Mouse (Mus musculus) cerebellum, adult 11 months (tissue): Measurements from ENCODE around the gene Sdc4.
A peak's percentile ranks its signal among the peaks of the same experiment; 100 is the strongest.

Source experiments
- DNase-seq: peaks from one replicate; pipeline ENCODE4 v3.0.0; 2022

Sdc4 gene

DNA sequence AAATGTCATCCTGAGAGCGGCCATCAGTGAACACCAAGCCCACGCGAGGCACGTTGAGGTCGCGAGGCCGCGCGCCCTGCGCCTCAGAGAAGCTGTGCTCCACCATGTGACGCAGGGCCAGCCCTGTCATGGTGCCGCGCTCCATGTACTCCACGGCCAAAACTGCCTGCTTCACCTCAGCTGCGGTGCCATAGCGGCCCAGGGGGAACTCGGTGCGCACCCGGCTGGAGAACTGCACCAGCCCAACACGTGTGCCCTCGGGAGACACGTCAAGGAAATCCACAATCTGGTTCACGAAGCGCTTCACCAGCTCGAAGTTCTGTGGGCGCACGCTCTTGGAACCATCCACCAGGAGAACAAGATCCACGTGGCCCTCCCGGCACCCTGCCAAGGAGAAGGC lies 50.6 kb downstream of the Sdc4 start:
- no peak for DNase-seq

DNA sequence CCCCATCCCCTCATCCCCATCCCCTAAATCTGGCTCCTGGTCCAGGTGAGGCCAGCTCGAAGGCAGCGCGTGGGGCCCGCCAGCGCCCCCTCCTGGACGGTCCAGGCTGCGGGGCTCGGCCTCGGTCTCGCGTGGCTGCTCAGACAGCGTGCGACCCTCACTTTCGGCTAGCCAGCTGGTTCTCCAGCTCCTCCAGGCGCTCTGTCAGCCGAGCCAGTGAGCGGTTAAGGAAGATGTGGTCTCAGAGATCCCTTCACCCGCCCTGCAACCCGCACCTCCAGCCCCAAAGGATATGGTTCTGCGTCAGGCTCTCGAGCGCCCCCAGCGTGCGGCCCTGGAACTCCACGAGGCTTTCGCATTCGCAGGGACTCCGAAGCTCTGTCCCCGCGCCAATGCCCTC lies 54.2 kb downstream of the Sdc4 start:
- peak; percentile 80 for DNase-seq

DNA sequence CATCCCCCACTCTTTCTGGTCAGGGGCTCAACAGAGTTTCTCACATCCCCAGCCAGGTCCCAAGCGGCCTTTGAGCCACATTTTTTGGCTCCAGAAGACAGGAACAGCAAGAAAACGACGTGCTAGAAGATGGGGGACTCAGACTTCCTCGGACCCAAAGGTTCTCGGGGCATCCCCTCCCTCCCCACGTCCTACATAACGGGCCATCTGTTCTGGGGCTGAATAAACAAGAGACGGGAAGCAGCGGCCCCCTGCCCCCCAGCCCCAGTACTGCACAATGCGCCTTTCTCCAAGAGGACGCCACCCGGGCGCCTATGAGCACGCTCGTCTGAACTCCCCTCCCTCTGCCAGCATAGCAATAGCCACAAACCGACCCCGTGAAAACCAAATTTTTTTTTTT lies 54.7 kb downstream of the Sdc4 start, which contains the start of gene Slpi:
Gene Slpi (minus strand): TSS at position 76 of the 400 bp plus-strand sequence.
- DNase-seq: no peak

DNA sequence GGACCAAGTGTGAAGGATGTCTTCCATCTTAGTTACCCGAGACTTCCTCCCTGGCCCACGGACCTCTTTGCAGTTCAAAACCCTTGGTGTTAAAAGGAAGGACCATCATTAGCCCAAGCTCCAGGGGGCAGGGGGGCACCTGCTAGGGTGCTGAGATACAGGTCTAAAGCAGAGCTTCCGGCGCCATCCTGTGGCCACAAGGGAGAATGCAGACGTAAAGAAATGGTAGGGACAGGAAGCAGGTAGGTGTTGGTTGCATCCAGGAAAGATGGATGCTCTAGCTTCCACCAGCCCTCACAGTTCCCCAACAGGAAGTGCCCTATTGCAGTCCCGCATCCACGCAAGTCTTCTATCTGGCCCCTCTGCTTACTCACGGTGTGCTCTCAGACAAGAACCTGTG lies 56.7 kb downstream of the Sdc4 start:
- DNase-seq: no peak

DNA sequence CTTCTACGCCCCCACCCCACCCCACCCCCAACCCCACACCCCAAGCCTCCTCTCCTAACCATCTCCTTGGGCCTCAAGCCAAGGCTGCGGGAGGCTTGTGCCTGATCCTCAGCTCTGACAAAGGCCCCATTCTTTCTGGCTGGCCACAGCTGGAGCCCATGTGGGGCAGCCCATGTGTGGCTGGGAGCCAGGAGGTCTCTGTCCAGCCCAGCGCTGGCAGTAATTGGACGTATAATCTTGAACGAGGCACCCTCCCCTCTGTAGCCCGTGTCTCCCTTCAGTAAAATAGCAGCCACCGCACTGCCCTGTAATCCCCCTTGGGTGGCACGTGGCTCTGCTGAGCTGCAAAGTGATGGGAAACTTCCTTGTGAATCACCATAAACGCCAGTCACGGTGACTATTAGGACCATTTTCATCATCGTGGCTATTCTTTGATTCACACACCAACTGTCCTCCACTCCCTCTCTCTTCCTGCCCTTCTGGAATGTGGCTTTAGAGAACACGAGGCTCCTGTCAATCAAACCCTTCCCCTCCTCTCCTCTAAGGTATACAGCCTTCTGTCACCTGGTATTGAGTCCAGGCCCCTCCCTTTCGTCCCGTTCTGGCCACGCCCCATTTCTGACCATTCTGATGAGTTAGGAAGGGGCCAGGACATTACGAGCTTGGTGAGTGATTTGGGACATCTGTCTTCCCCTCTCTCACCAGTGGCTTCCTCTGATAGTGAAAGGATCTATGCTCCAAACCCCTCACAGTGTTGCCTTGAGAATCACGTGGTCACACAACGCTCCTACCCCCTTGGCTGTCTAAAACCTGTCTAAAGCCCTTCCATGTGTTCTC lies 57.5 kb downstream of the Sdc4 start:
- DNase-seq: no peak

DNA sequence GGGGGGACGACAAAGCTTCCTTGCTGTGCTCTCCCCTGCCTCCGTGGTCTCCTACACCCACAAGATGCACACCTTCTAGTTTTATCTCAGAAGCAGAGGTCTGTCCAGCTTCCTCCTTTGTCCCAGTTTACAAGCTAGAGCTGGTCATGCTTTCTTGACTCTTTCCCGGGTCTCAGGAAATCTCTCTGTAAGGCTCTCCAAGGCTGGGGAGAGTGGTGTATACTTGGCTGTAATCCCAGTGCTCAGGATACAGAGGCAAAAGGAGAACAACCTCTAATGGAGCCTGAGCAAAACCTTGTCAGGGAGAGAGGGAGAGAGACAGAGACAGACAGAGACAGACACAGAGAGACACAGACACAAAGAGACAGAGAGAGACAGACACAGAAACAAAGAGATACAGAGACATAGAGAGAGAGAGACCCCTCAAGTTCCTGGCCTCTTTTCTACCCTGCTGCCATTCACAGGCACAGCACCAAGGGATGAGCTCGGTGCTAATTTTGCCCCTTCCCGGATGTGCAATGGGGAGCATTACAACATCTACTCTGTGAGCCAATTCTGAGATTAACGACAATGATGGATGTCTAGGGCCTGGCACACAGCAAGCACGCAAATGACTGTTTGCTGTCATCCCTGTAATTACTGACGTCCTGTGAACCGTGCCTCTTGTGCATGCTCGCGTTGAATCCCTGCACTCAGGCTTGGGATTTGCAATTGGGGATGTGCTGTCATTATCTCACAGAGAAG lies 59.9 kb downstream of the Sdc4 start:
- DNase-seq: no peak

DNA sequence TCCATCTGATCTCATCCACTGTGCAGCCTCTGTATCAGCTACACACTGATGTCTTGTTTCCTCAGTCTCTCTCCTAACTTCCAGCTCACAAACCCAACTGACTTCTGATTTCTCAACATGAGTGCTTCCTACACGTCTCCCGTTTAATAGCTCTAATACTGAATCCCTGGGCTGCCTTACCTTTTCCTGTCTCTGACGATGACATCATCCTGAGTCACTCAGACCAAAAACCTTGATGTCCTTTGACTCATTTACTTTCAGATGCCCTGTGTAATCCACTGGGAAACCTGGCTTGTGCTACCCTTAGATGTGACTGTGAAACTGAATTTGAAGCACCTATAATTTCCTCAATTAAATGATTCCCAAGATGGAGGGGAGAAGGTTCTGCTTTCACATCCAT lies 60.7 kb downstream of the Sdc4 start:
- no peak for DNase-seq

DNA sequence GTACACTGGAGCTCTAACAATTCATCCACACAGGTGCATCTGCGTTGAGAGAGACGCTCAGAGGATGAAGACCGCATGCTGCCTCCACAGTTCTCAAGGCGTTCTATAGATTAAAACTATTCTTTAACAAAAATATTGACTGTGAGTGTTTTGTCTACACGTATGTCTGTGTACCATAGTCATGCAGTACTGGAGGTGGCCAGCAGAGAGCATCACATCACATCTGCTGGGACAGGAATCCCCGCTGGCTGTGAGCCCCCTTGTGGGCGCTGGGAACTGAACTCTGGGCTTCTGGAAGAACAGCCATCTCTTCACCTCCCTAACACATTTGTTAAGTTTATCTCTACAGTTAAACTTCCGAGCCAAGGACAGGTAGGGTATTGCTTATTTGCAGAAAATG lies 62.0 kb downstream of the Sdc4 start:
- DNase-seq: no peak

DNA sequence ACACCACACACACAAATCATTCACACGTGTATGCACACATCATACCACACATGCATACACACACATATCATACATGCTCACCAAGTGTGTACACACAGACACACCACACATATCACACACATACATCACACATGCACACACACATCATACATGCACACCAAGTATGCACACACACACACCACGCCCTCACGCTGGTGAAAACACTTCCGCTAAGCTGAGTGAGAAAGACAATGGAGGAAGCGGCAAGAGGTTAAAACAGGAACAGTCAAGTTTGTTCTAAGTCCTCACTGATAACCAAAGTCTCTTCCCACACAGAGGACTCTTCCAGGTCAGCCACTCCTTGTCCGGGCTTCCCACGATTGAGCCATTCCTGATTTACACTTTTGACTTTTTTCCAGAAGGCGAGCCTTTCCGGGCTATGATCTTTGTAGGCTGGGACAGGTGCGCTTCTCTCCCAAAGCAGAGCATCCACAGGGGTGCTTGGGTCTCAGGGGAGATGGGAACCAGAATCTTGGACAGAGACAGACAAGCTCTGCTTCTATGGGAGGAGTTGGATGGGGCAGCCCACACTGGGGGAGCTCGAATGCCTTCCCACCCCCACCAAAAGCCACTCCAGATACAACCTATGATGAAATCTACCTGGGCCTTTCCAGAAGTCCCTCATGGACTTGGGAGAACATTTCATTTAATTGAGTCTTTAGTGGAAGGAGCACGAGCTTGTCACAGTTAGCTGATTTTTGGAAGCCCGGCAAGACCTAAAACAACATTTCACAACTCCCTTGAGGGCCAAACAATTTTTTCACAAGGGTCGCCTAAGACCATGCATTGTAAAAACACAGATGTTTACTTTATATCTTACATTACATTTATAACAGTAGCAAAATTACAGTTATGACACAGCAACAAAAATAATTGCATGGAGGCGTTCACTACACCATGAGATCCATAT lies 65.9 kb downstream of the Sdc4 start:
- no peak for DNase-seq
